Mouse (Mus musculus): ENCODE measurements around the gene Ror1. TPM values are rescaled to one million over a fixed set of nuclear protein-coding genes. Genes with fewer than 3 reads are reported as not detected.

Ror1 gene
- total and polyA plus RNA-seq, 2 experiments from 2014 or later, result 10.3 to 17.5 TPM

DNA sequence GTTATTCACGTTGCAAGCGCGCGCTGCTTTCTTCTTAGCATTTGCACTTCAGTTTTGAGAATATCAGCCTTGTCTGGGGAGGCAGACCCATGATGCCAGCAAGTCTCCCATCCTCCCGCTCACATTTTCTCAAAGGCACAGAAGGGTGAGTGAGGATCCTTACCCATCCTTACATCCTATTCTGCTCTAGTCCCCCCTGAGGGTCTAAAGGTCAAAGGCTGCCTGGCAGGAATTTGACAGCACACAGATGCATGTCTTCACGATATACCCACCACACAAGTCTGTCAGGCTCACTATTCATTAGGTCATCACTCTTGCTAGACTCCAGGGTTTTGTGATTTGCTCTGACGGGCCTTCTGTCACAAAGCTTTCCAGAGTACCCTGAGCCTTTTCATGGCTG, 158.2 kb downstream of the Ror1 start:
- no peak for ATAC-seq (ENCODE audit: insufficient read depth, low read depth)
- WGBS, result 82% methylated on average over 7 of the region's 7 CpGs

DNA sequence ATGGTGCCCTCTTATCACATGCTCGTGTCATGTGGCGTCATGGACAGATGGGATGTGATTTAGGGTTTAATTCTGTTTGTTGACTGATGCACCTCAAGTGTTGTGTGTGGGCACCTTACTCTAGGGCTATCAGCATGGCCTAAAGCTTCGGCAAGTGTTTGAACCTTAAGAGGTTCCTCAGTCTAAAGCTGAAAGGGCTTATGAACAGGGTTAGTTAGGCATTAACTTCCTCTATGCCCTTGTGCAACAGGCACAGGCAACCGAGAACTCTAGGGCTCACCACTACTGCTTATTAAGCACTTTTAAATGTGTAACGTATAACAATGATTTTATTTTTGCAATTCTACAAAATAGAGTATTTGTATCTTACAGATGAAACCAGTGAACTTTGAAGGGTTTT, 162.9 kb downstream of the Ror1 start:
- H3K36me3 ChIP-seq (replicated peaks; ENCODE audit: control insufficient read depth, insufficient read depth, low read length), result no peaks in the 10 kb centered on the region
- no peaks in the 10 kb centered on the region for H3K9me3 ChIP-seq (replicated peaks; ENCODE audit: control insufficient read depth, low read length)
- no peak for TF ChIP-seq CTCF (IDR thresholded peaks at IDR 0.05; ENCODE audit: low read depth)
- TF ChIP-seq EP300 (IDR thresholded peaks at IDR 0.05; ENCODE audit: low read depth), result no peak
- H3K4me2 ChIP-seq (ENCODE audit: low read depth, low read length), result no peak overlapping the region
- no peaks in the 10 kb centered on the region for H3K27me3 ChIP-seq (ENCODE audit: control insufficient read depth, insufficient read depth, low read length)
- no peak for DNase-seq (ENCODE audit: low spot score)
- H3K4me1 ChIP-seq (ENCODE audit: control insufficient read depth, insufficient read depth), result peaks cover 14% of the 10 kb centered on the region; the same call in 1 of the 2 replicates
- no peak overlapping the region for H3K27ac ChIP-seq (ENCODE audit: low read depth)
- H3K4me3 ChIP-seq (ENCODE audit: low read depth, low read length), result no peak overlapping the region
- no peak overlapping the region for H3K9ac ChIP-seq (replicated peaks; ENCODE audit: low read depth, low read length)
- no peak for ATAC-seq (ENCODE audit: insufficient read depth, low read depth)
- 88% methylated on average over 5 of the region's 5 CpGs for WGBS

More for the DNA sequence above, 158.2 kb downstream of the Ror1 start:
- H3K27me3 ChIP-seq (ENCODE audit: control insufficient read depth, insufficient read depth, low read length), result no peaks in the 10 kb centered on the region
- no peak overlapping the region for H3K4me3 ChIP-seq (ENCODE audit: low read depth, low read length)
- H3K36me3 ChIP-seq (replicated peaks; ENCODE audit: control insufficient read depth, insufficient read depth, low read length), result no peaks in the 10 kb centered on the region
- no peak for DNase-seq (ENCODE audit: low spot score)
- H3K9me3 ChIP-seq (replicated peaks; ENCODE audit: control insufficient read depth, low read length), result no peaks in the 10 kb centered on the region
- TF ChIP-seq EP300 (IDR thresholded peaks at IDR 0.05; ENCODE audit: low read depth) (no peak), CTCF (IDR thresholded peaks at IDR 0.05; ENCODE audit: low read depth) (no peak)
- H3K4me2 ChIP-seq (ENCODE audit: low read depth, low read length), result no peak overlapping the region
- H3K27ac ChIP-seq (ENCODE audit: low read depth), result no peak overlapping the region
- peaks cover 17% of the 10 kb centered on the region for H3K4me1 ChIP-seq (ENCODE audit: control insufficient read depth, insufficient read depth)
- no peak overlapping the region for H3K9ac ChIP-seq (replicated peaks; ENCODE audit: low read depth, low read length)

DNA sequence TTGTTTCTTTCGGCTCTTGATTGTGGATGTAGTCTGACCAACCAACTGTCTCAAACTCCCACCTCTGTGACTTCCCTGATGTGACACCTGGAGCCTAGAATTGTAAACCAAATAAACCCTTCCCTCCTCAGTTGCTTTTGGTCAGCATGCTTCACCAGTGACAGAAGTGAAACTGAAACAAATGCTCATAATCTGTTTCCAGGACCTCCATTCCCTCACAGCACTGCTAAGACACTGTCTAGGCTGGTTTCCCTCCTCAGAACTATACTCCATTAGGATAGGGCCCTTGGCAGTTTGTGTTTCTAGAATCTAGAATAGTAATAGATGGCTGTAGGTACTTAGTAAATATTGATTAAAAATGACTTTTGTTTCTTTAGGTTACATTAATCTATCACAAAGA, 168.3 kb downstream of the Ror1 start:
- no peak overlapping the region for H3K4me3 ChIP-seq (ENCODE audit: low read depth, low read length)
- no peaks in the 10 kb centered on the region for H3K9me3 ChIP-seq (replicated peaks; ENCODE audit: control insufficient read depth, low read length)
- TF ChIP-seq EP300 (IDR thresholded peaks at IDR 0.05; ENCODE audit: low read depth), result no peak
- no peak for TF ChIP-seq CTCF (IDR thresholded peaks at IDR 0.05; ENCODE audit: low read depth)
- no peaks in the 10 kb centered on the region for H3K27me3 ChIP-seq (ENCODE audit: control insufficient read depth, insufficient read depth, low read length)
- no peak overlapping the region for H3K9ac ChIP-seq (replicated peaks; ENCODE audit: low read depth, low read length)
- WGBS, result 97% methylated on average over 1 of the region's 1 CpGs
- DNase-seq (ENCODE audit: low spot score), result no peak
- H3K4me2 ChIP-seq (ENCODE audit: low read depth, low read length), result no peak overlapping the region
- H3K27ac ChIP-seq (ENCODE audit: low read depth), result no peak overlapping the region
- no peaks in the 10 kb centered on the region for H3K4me1 ChIP-seq (ENCODE audit: control insufficient read depth, insufficient read depth)
- ATAC-seq (ENCODE audit: insufficient read depth, low read depth), result no peak
- no peaks in the 10 kb centered on the region for H3K36me3 ChIP-seq (replicated peaks; ENCODE audit: control insufficient read depth, insufficient read depth, low read length)

DNA sequence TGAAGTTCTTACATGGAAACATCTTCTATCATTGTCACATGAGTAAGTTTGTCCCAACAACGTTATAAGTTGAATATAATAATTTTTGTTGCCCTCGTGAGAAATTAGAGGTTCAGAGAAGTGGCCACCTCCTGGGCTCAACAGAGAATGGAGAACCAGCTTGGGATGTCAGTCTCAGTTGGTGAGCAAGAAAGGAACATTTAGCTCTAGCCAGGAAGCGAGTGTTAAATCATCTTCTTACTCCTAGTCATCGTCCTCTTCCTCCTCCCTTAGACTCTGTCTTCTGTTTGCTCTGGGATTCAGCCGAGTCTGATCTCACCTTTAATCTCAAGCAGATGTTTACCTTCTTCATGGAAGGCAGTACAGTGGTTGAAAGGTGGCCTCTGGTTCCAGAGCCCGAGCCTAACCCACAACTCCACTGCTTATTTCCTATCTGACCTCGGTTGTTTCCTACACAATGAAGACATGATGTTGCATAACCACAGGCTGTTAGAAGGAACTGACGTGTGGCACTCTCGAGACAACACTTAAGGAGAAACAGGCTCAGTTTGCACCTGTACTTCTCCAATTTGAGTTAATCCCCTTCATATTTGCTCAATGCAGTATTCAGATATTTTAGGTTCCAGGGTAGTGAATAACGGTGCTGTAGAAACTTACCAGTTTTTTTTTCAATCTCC, 175.6 kb downstream of the Ror1 start:
- H3K4me3 ChIP-seq (ENCODE audit: low read depth, low read length), result no peak overlapping the region
- H3K4me1 ChIP-seq (ENCODE audit: control insufficient read depth, insufficient read depth), result no peaks in the 10 kb centered on the region
- ATAC-seq (ENCODE audit: insufficient read depth, low read depth), result no peak
- H3K27me3 ChIP-seq (ENCODE audit: control insufficient read depth, insufficient read depth, low read length), result no peaks in the 10 kb centered on the region
- TF ChIP-seq EP300 (IDR thresholded peaks at IDR 0.05; ENCODE audit: low read depth) (no peak), CTCF (IDR thresholded peaks at IDR 0.05; ENCODE audit: low read depth) (no peak)
- no peaks in the 10 kb centered on the region for H3K9me3 ChIP-seq (replicated peaks; ENCODE audit: control insufficient read depth, low read length)
- no peak overlapping the region for H3K27ac ChIP-seq (ENCODE audit: low read depth)
- H3K9ac ChIP-seq (replicated peaks; ENCODE audit: low read depth, low read length), result no peak overlapping the region
- no peak for DNase-seq (ENCODE audit: low spot score)
- H3K4me2 ChIP-seq (ENCODE audit: low read depth, low read length), result no peak overlapping the region
- H3K36me3 ChIP-seq (replicated peaks; ENCODE audit: control insufficient read depth, insufficient read depth, low read length), result no peaks in the 10 kb centered on the region
- 74% methylated on average over 10 of the region's 10 CpGs for WGBS

GRCm38 (mm10) chr4:100271736-100272127, 176.1 kb downstream of the Ror1 start:
- no peak overlapping the region for H3K4me3 ChIP-seq (ENCODE audit: low read depth, low read length)
- H3K27ac ChIP-seq (ENCODE audit: low read depth), result no peak overlapping the region
- H3K9me3 ChIP-seq (replicated peaks; ENCODE audit: control insufficient read depth, low read length), result no peaks in the 10 kb centered on the region
- no peak overlapping the region for H3K4me2 ChIP-seq (ENCODE audit: low read depth, low read length)
- H3K27me3 ChIP-seq (ENCODE audit: control insufficient read depth, insufficient read depth, low read length), result no peaks in the 10 kb centered on the region
- no peak for ATAC-seq (ENCODE audit: insufficient read depth, low read depth)
- TF ChIP-seq CTCF (IDR thresholded peaks at IDR 0.05; ENCODE audit: low read depth) (no peak), EP300 (IDR thresholded peaks at IDR 0.05; ENCODE audit: low read depth) (no peak)
- no peaks in the 10 kb centered on the region for H3K4me1 ChIP-seq (ENCODE audit: control insufficient read depth, insufficient read depth)
- H3K36me3 ChIP-seq (replicated peaks; ENCODE audit: control insufficient read depth, insufficient read depth, low read length), result no peaks in the 10 kb centered on the region
- 72% methylated on average over 6 of the region's 6 CpGs for WGBS
- no peak for DNase-seq (ENCODE audit: low spot score)
- no peak overlapping the region for H3K9ac ChIP-seq (replicated peaks; ENCODE audit: low read depth, low read length)

- Histone ChIP-seq H3K4me2 (ENCODE audit: low read depth, low read length) (no peak overlapping the region), H3K27ac (ENCODE audit: low read depth) (no peak overlapping the region), H3K36me3 (replicated peaks; ENCODE audit: control insufficient read depth, insufficient read depth, low read length) (no peaks in the 10 kb centered on the region), H3K4me1 (ENCODE audit: control insufficient read depth, insufficient read depth) (no peaks in the 10 kb centered on the region), H3K27me3 (ENCODE audit: control insufficient read depth, insufficient read depth, low read length) (no peaks in the 10 kb centered on the region), H3K4me3 (ENCODE audit: low read depth, low read length) (no peak overlapping the region), H3K9ac (replicated peaks; ENCODE audit: low read depth, low read length) (no peak overlapping the region), H3K9me3 (replicated peaks; ENCODE audit: control insufficient read depth, low read length) (no peaks in the 10 kb centered on the region)
- 84% methylated on average over 3 of the region's 3 CpGs for WGBS
- DNase-seq (ENCODE audit: low spot score), result no peak
- no peak for TF ChIP-seq EP300 (IDR thresholded peaks at IDR 0.05; ENCODE audit: low read depth)
- TF ChIP-seq CTCF (IDR thresholded peaks at IDR 0.05; ENCODE audit: low read depth), result no peak
- ATAC-seq (ENCODE audit: insufficient read depth, low read depth), result no peak
These were observed 177.8 kb downstream of the Ror1 start for GRCm38 (mm10) chr4:100273356-100273755.
